Mouse (Mus musculus): ENCODE data around the gene Ano5. TPM values are rescaled to one million over a fixed set of nuclear protein-coding genes. Genes with fewer than 3 reads are reported as not detected.

Gene Ano5
- under 1 TPM; 0.51 to 0.72 TPM for total RNA-seq (2021)
- long read RNA-seq, experiment 1, partial matches to known transcripts = 1 of 1 reads
- long read RNA-seq, experiment 1, other reads (novel, unspliced or antisense) = 0 of 1 reads
- long read RNA-seq, experiment 2, partial matches to known transcripts = 1 of 3 reads
- long read RNA-seq, experiment 2, other reads (novel, unspliced or antisense) = 2 of 3 reads

DNA sequence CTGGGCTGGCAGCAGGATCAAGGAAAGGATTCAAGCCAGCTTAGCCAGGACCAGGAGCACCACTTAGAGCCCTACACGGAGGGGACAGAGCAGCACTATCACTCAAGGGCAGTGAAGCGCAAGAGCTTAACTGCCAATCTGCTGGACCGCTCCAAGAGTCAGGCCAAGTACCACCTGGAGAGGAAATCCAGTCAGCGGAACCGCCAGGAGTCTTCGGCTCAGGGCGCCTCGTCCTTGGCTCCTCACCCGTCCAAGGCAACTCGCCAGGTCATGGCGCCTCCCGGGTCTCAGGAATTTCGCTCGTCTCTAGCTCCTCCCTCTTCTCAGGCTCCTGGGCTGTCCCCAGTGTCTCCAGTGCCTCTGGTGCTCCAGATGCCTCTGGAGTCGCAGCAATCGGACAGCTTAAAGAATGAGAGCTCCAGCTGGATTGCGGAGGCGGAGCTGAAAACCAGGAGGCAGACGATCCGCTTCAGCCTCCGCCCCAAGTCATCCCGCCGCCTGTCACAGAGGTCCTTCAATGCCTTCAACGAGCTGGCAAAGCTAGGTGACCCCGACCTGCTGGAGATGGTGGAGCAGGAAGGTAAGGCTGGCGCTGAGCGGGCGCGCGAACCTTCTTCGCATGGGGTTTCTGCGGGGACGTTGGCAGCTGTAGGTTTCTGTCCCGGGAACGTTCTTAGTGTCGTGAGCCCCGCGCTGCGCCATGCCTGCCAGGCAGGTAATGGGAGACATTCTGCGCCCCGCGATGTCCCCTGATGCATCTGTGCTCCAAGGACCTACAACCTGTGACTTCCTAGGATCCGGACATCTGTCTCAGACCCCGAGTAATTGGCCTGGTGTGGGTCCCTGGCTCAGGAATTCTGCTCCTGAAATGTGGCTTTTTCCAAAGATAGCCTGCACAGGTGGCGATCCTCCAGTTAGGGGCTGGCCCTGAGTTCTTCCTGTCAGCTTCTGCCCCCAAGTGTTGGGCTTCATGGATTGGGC lies at the start of gene Ano5:
Gene Ano5, plus strand, starts transcription at position 359 of the 981 bp plus-strand sequence.
- Histone ChIP-seq H3K4me3 (peak within 1 kb of the TSS; percentile 49), H3K27ac (no peak within 1 kb of the TSS)
- TF ChIP-seq CTCF (IDR thresholded peaks at IDR 0.05) = no peak
- DNase-seq (ENCODE audit: extremely low spot score in 1 of 2, low spot score in 2 of 2) = peak; percentile 19 to 35
- intact Hi-C loops (cut with DNase I) = no loop called here

DNA sequence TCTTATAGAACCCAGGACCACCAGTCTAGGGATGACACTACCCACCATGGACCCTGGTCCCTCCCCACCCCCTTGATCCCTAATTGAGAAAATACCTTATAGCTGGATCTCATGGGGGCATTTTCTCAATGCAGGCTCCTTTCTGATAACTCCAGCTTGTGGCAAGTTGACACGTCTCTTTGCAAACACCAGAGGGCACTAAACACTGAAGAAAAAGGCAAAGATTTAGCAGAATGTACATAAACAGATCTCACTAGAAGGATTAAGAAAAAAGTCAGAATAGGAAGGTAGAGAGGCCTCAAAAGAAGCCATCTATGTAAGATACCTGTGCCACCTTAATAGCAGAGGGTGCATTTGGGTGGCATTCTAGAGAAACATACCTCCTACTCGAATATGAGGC lies 11.4 kb upstream of the Ano5 start:
- H3K4me3 ChIP-seq = no peak overlapping the region
- intact Hi-C loops (cut with DNase I) = loop anchor here (2.0 kb wide), 2 partner anchors 317 to 473 kb away; no protein-coding TSS in a partner anchor
- H3K27ac ChIP-seq = no peak overlapping the region
- peak; percentile 64 for TF ChIP-seq CTCF (IDR thresholded peaks at IDR 0.05)
- no peak for DNase-seq (ENCODE audit: extremely low spot score in 1 of 2, low spot score in 2 of 2)

DNA sequence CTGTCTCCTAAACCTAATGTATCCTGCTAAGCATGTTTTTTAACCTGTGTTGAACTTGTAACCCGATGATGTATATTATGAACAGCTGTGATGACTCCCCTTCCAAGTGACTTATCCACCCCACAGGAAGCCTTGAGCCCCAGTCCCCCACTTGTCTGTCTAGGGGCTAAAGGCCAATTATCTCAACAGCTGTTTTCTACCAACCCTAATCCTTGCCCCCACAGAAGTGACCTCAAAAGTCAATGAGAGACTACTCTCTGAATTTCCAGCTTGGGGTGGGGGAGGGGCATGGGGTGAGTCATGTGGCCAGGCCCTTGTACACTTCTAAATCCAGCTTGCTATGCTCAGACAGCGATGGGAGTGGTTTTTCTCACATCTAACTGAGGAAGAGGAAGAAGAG lies 6.9 kb upstream of the Ano5 start:
- no peak for DNase-seq (ENCODE audit: extremely low spot score in 1 of 2, low spot score in 2 of 2)
- no peak for TF ChIP-seq CTCF (IDR thresholded peaks at IDR 0.05)
- Histone ChIP-seq H3K27ac (no peak overlapping the region), H3K4me3 (no peak overlapping the region)
- intact Hi-C loops (cut with DNase I) = loop anchor here (5.0 kb wide), 1 partner anchor 108 kb away; no protein-coding TSS in a partner anchor

DNA sequence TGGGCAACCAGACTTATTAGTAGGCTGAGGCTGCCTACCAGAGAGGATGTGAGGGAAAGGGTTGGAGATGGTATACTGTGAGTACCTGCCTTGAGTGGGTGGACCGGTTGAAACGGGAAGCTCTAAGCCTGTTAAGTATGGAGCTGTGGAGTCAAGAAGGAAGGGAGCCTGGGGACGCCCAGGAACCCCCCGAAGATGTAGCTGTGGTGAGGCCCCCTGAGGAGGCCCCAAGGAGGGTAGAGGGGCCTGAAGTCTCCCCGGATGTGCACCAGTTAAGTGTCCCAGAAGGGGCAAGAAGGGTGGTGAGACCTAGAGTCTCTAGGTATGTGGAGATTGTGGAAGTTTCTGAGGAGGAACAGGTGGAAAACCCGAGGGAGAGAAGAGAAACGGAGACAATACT lies 682 bp upstream of the Ano5 start:
- intact Hi-C loops (cut with DNase I) = no loop called here
- DNase-seq (ENCODE audit: extremely low spot score in 1 of 2, low spot score in 2 of 2) = no peak
- Histone ChIP-seq H3K27ac (no peak overlapping the region), H3K4me3 (no peak overlapping the region)
- no peak for TF ChIP-seq CTCF (IDR thresholded peaks at IDR 0.05)

DNA sequence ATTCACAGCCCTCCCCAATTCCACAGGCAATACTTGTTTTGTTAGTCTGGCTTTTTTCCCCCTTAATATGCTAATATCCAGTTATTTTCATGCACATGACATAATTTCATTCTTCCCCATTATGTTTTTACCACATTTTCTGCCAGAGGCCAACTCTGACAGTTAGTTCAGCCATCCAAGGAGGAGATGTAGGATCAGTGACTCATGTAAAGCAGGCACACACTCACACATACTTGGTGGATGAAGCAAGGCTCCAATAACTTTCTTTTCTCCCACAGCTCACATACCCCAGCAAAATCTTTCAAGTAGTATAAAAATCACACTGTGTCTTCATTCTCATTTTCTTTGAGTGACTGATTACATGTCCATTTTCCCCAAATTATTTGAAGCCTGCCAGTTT lies 28.5 kb downstream of the Ano5 start:
- TF ChIP-seq CTCF (IDR thresholded peaks at IDR 0.05) = no peak
- intact Hi-C loops (cut with DNase I) = no loop called here
- DNase-seq (ENCODE audit: extremely low spot score in 1 of 2, low spot score in 2 of 2) = no peak
- H3K27ac ChIP-seq = no peak overlapping the region
- H3K4me3 ChIP-seq = no peak overlapping the region

DNA sequence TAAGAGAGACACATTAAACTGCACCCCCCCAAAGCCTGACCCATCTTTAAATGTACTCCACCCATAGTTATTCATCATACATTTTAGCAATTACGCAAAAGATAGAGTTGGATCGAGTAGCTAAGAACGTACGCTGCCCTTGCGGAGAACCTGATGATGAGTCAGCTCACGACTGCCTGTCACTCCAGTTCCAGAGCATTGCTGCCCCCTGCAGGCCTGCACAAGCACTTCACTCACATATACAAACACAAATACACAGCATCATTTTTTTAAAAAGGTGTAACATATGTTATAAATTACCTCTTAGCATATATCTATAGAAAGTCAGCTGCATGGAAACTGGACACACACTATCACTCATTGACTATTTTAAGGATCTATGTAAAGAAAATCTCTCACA lies 29.9 kb downstream of the Ano5 start:
- Histone ChIP-seq H3K4me3 (no peak overlapping the region), H3K27ac (no peak overlapping the region)
- no peak for DNase-seq (ENCODE audit: extremely low spot score in 1 of 2, low spot score in 2 of 2)
- TF ChIP-seq CTCF (IDR thresholded peaks at IDR 0.05) = peak; percentile 31
- intact Hi-C loops (cut with DNase I) = no loop called here

DNA sequence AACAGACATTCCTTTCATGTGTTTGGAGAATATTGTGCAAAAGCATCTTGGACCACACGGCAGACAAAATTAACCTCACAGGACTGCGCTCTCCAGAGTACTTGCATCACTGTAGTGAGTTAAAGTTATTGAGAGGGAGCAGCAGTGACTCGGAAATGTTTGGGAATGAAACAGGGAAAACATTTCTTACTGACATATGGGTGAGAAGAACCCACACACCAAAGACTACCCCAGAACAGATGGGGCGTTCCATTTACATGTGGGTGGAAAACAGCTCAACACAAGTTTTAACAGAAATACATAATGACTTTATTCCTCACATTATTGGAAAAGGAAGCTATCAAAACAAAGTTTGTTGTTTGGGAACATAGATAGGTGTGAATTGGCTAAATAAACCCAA lies 89.2 kb downstream of the Ano5 start:
- DNase-seq (ENCODE audit: extremely low spot score in 1 of 2, low spot score in 2 of 2) = peak in 1 of 2 experiments; percentile 12
- Histone ChIP-seq H3K27ac (no peak overlapping the region), H3K4me3 (no peak overlapping the region)
- intact Hi-C loops (cut with DNase I) = no loop called here
- TF ChIP-seq CTCF (IDR thresholded peaks at IDR 0.05) = no peak

DNA sequence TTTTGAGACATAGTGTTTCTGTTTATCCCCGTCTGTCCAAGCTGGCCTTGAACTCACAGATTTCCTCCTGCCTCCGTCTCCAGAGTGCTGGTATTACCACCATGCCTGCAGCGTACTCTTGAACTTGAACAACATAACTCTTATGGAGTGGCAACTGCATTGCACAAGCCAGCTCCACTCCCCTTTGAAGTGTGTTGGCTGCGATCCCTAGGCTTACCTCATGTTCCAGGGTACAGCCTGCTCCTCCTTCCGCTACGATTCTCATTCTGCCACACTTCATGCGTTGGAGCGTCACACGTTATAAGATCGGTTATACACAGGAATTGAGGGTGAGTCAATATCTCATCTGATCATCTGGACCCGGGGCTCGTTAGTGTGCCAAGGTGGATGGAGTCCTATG lies 92.9 kb downstream of the Ano5 start:
- DNase-seq (ENCODE audit: extremely low spot score in 1 of 2, low spot score in 2 of 2) = no peak
- no peak overlapping the region for H3K4me3 ChIP-seq
- TF ChIP-seq CTCF (IDR thresholded peaks at IDR 0.05) = no peak
- H3K27ac ChIP-seq = no peak overlapping the region
- intact Hi-C loops (cut with DNase I) = no loop called here

DNA sequence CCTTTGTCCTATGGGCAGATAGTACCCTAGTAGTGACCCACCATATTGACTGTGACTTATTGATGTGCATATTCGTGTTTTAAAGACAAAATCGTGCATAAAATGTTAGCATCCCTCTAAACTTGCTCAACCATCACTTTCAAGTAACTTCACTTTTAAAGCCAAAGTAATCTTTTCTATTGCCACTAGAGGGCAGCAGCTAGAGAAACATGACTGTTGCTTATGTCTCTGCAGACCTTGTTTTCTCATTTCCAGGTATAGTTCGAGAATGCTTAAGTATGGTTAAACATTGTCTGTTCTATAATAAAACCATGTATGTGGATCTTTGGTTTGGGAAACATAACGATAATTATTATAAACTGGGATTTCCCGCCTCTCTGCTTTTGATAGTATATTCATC lies 103.6 kb downstream of the Ano5 start:
- DNase-seq (ENCODE audit: extremely low spot score in 1 of 2, low spot score in 2 of 2) = no peak
- Histone ChIP-seq H3K4me3 (no peak overlapping the region), H3K27ac (no peak overlapping the region)
- peak; percentile 73 for TF ChIP-seq CTCF (IDR thresholded peaks at IDR 0.05)
- intact Hi-C loops (cut with DNase I) = loop anchor here (5.0 kb wide), 1 partner anchor 112 kb away; no protein-coding TSS in a partner anchor

DNA sequence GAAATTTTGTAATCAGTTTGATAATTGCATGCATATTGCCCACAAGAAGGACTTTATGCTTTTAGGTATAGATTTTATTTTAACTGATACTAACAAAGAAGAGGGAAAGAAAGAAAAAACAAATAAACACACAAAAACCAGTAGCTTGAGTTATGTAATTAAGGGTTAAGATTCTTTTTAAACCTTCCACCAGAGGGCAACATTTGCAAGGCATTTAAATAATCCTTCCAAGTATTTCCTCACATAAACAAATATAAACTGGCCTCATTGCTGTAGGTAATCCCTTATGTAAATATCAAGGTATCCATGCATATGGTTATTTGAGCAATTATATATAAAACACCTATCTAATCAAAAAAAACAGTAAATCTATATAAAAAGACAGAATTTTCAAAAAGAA lies 107.1 kb downstream of the Ano5 start:
- DNase-seq (ENCODE audit: extremely low spot score in 1 of 2, low spot score in 2 of 2) = no peak
- peak; percentile 68 for TF ChIP-seq CTCF (IDR thresholded peaks at IDR 0.05)
- Histone ChIP-seq H3K27ac (no peak overlapping the region), H3K4me3 (no peak overlapping the region)
- intact Hi-C loops (cut with DNase I) = loop anchor here (1.0 to 5.0 kb wide), 4 partner anchors 198 to 361 kb away; no protein-coding TSS in a partner anchor

DNA sequence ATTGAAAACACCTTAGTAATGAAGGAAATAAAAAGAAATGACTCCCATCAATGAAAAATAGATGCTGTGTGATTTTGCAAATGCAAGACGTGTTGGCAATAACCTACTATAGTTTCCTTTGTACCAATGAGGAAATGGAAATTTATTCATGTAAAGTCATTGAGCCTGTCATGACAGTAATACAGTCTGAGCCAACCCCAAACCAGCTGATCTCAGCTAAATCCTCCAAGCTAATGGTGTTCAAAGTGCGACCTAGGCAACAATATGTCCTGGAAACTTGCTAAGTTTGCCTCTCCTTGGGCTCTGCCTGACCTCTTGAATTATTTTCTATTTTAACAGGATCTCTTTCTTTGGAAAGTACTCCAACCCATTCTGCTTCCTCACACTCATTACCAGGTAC lies 107.6 kb downstream of the Ano5 start:
- intact Hi-C loops (cut with DNase I) = loop anchor here (1.0 to 5.0 kb wide), 3 partner anchors 198 to 360 kb away; no protein-coding TSS in a partner anchor

DNA sequence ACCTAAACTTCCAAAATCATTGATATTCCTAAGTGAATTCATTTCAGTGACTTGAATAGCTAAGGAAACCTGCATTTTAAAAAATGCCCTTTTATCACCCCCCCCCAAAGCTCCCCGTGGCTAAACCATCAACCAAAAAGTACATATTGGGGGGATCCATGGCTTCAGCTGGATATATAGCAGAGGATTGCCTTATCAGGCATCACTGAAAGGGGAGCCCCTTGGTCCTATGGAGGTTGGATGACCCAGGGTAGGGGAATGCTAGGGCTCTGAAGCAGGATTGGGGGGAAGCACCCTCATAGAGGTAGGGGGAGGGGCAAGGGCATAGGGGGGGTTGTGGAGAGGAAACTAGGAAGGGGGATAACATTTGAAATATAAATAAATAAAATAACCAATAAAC lies 109.1 kb downstream of the Ano5 start:
- no peak for DNase-seq (ENCODE audit: extremely low spot score in 1 of 2, low spot score in 2 of 2)
- Histone ChIP-seq H3K4me3 (no peak overlapping the region), H3K27ac (no peak overlapping the region)
- TF ChIP-seq CTCF (IDR thresholded peaks at IDR 0.05) = no peak
- intact Hi-C loops (cut with DNase I) = loop anchor here (2.0 to 10.0 kb wide), 5 partner anchors 132 to 1715 kb away; partner anchors contain the start of genes Fancf and Gas2

More for the DNA sequence above, 107.6 kb downstream of the Ano5 start:
- Histone ChIP-seq H3K4me3 (no peak overlapping the region), H3K27ac (no peak overlapping the region)
- no peak for TF ChIP-seq CTCF (IDR thresholded peaks at IDR 0.05)
- DNase-seq (ENCODE audit: extremely low spot score in 1 of 2, low spot score in 2 of 2) = no peak

Data from left cerebral cortex, adult 2 months (tissue).